Mouse (Mus musculus) retina, postnatal 1 day (tissue): ENCODE measurements around the gene Eml3.

Experiments used
- DNase-seq: peaks from one replicate; pipeline ENCODE4 v3.0.0-alpha.2; 2012

The Eml3 gene

GRCm38 (mm10) chr19:8919000-8919399 is 10.4 kb upstream of the Eml3 start:
- DNase-seq = no peak

GRCm38 (mm10) chr19:8919684-8920072 is 9.7 kb upstream of the Eml3 start:
- DNase-seq = no peak

- DNase-seq = peak; percentile 97
Observed at GRCm38 (mm10) chr19:8920073-8920736, 9.1 kb upstream of the Eml3 start, which contains the start of gene B3gat3. TSS of gene B3gat3 (plus strand) at chr19:8920374.

- peak; percentile 47 for DNase-seq
Observed at GRCm38 (mm10) chr19:8920836-8921291, 8.5 kb upstream of the Eml3 start.

GRCm38 (mm10) chr19:8921741-8922140 is 7.6 kb upstream of the Eml3 start:
- DNase-seq = no peak

GRCm38 (mm10) chr19:8926766-8927165 is 2.6 kb upstream of the Eml3 start:
- DNase-seq = peak; percentile 9

- no peak for DNase-seq
Observed at GRCm38 (mm10) chr19:8927891-8928525, 1.3 kb upstream of the Eml3 start.

- DNase-seq = no peak
Observed at GRCm38 (mm10) chr19:8928689-8929223, 596 bp upstream of the Eml3 start.

- no peak for DNase-seq
Observed at GRCm38 (mm10) chr19:8930117-8930516, 765 bp downstream of the Eml3 start.

GRCm38 (mm10) chr19:8930771-8931170 is 1.4 kb downstream of the Eml3 start:
- DNase-seq = no peak

- DNase-seq = no peak
Observed at GRCm38 (mm10) chr19:8936736-8937135, 7.4 kb downstream of the Eml3 start.

GRCm38 (mm10) chr19:8940526-8941133 is 11.3 kb downstream of the Eml3 start:
- DNase-seq = no peak

- no peak for DNase-seq
Observed at GRCm38 (mm10) chr19:8941136-8941514, 11.8 kb downstream of the Eml3 start.

GRCm38 (mm10) chr19:8941515-8942217 is 12.3 kb downstream of the Eml3 start, which contains the start of gene Mta2:
TSS of gene Mta2 (plus strand) at chr19:8941875.
- DNase-seq = peak; percentile 98

- DNase-seq = no peak
Observed at GRCm38 (mm10) chr19:8942276-8942964, 13.1 kb downstream of the Eml3 start.

GRCm38 (mm10) chr19:8943047-8943446 is 13.7 kb downstream of the Eml3 start:
- DNase-seq = no peak

- no peak for DNase-seq
Observed at GRCm38 (mm10) chr19:8944062-8944461, 14.7 kb downstream of the Eml3 start.

GRCm38 (mm10) chr19:8944750-8945149 is 15.4 kb downstream of the Eml3 start:
- DNase-seq = peak; percentile 83

GRCm38 (mm10) chr19:8945251-8945650 is 15.9 kb downstream of the Eml3 start:
- DNase-seq = no peak

- no peak for DNase-seq
Observed at GRCm38 (mm10) chr19:8946929-8947328, 17.6 kb downstream of the Eml3 start.

- DNase-seq = no peak
Observed at GRCm38 (mm10) chr19:8950190-8950589, 20.8 kb downstream of the Eml3 start.

- DNase-seq = no peak
Observed at GRCm38 (mm10) chr19:8952241-8952640, 22.9 kb downstream of the Eml3 start.
